Mouse (Mus musculus) bone marrow macrophage, adult 2 months (primary cell): ENCODE results near the gene Nbl1.

Source experiments
- CTCF ChIP-seq: IDR thresholded peaks from 2 replicates; pipeline ENCODE4 v1.5.1; 2012; ENCODE audit warnings: low read depth, mild to moderate bottlenecking, low read length, moderate library complexity
- POLR2A ChIP-seq: IDR thresholded peaks from 2 replicates; pipeline ENCODE4 v1.6.1; 2012; ENCODE audit warnings: mild to moderate bottlenecking, low read depth, low read length, borderline replicate concordance

DNA sequence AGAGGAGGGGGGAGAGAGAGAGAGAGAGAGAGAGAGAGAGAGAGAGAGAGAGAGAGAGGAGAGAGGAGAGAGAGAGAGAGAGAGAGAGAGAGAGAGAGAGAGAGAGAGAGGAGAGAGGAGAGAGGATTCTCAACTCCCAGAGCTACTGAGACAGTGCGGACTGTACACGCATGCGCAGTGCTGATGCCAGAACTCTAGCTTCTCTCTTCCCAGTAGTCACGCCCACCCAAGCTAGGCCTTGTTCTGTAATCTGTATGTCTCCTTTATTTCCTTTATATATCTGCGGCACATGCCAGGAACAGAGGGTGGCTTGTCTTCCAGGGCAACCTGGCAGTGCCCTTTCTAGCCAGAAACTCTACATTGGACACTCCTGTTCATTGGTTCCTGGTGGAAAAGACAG, 28.0 kb downstream of the Nbl1 start:
- no peak for TF ChIP-seq POLR2A
- TF ChIP-seq CTCF, result no peak
